Mouse (Mus musculus) cortical plate, adult 2 months (tissue): Measurements from ENCODE around the gene Csf2rb2. TPM values are rescaled to one million over a fixed set of nuclear protein-coding genes. Genes with fewer than 3 reads are reported as not detected.
A peak's percentile ranks its signal among the peaks of the same experiment; 100 is the strongest.
"Not testable (repeated sequence)": the region's sequence is repeated elsewhere in the genome, so short reads cannot be mapped to it uniquely, and the experiment has no call there.

Experiments used
- H3K27ac ChIP-seq: fragments of 200-500 bp; 2 replicates; pipeline ENCODE4 v1.5.1; 2012; ENCODE audit warnings: low read length, control low read depth, inconsistent platforms; ENCODE audit not compliant: insufficient read depth
- H3K4me1 ChIP-seq: fragments of 200-500 bp; 2 replicates; pipeline ENCODE4 v1.6.1; 2011; ENCODE audit warnings: low read length; ENCODE audit not compliant: control insufficient read depth, insufficient read depth
- H3K4me3 ChIP-seq: fragments of 200-500 bp; 2 replicates; pipeline ENCODE4 v1.5.1; 2011; ENCODE audit warnings: mild to moderate bottlenecking, low read length, control low read depth; ENCODE audit not compliant: insufficient read depth
- CTCF ChIP-seq: fragments of 200-500 bp; IDR thresholded peaks from 2 replicates; pipeline ENCODE4 v1.5.1; 2011; ENCODE audit warnings: mild to moderate bottlenecking, control low read depth, low read length; ENCODE audit not compliant: insufficient read depth; ENCODE audit errors: extremely low read depth
- POLR2A ChIP-seq: fragments of 200-500 bp; IDR thresholded peaks from 2 replicates; pipeline ENCODE4 v1.6.1; 2011; ENCODE audit warnings: mild to moderate bottlenecking, low read length, control low read depth; ENCODE audit not compliant: insufficient read depth; ENCODE audit errors: extremely low read depth
- polyA plus RNA-seq: library from polyadenylated mRNA; depleted of rRNA; stranded (reverse); fragments of >200 nt; gene quantifications from 2 replicates; pipeline ENCODE4 v1.2.3, GENCODE M21; 2012

Gene Csf2rb2
- polyA plus RNA-seq, 1 experiment: 0.50 TPM

DNA sequence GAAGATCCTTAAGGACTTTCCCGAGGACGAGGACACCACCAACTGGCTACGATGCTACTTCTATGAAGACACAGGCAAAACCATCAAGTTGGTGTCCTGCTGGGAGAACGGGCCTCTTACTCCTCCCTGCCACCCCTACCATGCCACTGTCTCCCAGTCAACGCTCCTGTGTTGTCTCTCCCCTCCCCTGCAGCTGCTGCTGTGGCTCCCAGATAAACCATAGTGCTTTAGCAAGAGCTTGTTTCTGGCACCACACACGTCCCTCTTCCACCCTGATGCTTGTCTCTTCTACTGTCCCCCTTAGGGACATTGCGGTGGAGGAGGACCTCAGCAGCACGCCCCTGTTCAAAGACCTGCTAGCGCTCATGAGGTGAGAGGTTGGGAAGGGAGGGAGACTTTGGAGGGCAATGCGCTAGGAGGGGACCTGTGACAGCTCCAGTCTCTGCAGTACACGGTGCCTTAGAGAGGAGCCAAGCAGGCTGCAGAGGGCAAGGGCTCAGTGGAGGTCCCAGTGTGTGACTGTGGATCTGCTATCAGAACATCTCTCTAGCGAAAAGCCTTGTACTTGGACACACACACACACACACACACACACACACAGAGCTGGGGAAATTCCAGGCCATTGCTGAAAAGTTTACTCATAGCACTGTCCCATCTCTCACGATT lies 44.7 kb downstream of the Csf2rb2 start:
- H3K4me1 ChIP-seq: no peaks in the 10 kb centered on the region
- H3K27ac ChIP-seq: no peak overlapping the region
- TF ChIP-seq POLR2A: no peak
- no peak for TF ChIP-seq CTCF

DNA sequence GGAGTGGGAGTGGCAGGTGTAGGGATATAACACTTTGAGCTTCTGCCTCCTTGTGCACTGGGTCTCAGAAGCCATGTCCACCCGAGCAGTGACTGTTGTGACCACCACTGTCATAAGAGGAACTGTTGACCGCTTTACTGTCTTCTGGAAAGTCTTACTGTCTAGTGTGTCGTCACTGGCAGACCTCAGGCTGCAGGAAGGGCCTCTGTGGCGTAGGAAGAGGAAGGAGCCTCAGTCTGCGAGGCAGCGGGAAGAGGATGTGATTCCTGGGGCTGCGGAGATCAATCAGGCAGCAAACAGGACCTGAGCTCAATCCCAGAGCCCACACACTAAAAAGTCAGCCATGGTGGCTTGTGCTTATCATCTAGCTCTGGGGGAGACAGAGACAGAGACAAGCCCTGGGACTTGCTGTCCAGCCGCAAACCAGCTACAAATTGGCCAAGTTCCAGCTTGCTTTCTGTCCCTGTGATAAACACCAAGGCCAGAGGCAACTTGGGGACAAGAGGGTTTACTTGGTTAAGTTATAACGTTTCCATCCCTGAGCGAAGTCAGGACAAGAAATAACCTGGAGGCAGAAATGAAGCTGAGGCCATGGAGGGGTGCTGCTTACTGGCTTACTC lies 47.2 kb downstream of the Csf2rb2 start:
- H3K4me3 ChIP-seq: no peak overlapping the region
- TF ChIP-seq CTCF (no peak), POLR2A (no peak)
- no peak overlapping the region for H3K27ac ChIP-seq
- no peaks in the 10 kb centered on the region for H3K4me1 ChIP-seq

More for the DNA sequence above, 44.7 kb downstream of the Csf2rb2 start:
- no peak overlapping the region for H3K4me3 ChIP-seq

DNA sequence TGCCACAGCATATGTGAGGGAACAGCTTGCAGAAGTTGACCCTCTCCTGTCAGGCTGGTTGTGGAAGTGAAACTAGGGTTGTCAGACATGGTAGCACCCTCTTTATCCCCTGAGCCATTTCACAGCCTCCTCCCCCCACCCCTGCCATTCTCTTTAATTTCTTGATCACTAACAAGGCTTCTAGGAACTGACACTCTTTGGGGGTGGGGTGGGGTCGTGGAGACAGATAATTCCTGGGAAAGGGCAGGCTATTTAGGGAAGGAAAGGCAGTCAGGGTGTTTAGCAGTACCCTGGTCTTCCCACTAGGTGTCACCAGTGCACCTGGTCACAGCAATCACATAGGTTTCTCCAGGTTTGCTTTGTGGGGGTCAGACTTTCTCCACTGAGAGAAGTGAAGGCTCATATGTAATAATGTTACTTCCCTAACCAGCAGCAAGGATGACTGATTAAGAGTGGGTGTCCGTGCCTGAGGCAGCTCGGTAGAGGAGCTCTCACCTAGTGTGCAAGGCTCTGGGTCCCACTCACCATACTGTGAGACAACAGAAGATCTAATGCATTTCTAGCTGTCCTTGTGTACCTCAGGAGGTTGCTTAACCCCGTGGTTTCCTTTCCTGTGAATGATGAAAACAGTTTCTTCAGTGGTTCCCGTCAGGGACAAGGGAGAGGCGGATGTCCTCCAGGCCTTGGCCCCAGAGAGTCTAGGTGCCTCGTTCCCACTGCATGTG lies 48.0 kb downstream of the Csf2rb2 start:
- Histone ChIP-seq H3K4me1 (no peaks in the 10 kb centered on the region), H3K4me3 (no peak overlapping the region), H3K27ac (no peak overlapping the region)
- TF ChIP-seq POLR2A: no peak
- peak; percentile 97 for TF ChIP-seq CTCF

DNA sequence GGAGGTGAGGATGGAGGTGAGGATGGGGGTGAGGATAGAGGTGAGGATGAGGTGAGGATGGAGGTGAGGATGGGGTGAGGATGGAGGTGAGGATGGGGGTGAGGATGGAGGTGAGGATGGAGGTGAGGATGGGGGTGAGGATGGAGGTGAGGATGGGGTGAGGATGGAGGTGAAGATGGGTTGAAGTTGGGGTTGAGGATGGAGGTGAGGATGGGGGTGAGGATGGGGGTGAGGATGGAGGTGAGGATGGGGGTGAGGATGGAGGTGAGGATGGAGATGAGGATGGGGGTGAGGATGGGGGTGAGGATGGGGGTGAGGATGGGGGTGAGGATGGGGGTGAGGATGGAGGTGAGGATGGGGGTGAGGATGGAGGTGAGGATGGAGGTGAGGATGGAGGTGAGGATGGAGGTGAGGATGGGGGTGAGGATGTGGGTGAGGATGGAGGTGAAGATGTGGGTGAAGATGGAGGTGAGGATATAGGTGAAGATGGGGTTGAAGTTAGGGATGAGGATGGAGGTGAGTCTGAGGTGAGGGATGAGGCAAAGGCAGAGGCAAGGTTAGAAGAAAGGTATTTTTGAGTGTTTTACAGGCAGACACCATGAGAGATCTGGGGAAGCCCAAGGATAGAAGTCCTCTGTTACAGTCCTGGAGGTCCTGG lies 48.8 kb downstream of the Csf2rb2 start:
- not testable (repeated sequence) for H3K27ac ChIP-seq, H3K4me1 ChIP-seq

DNA sequence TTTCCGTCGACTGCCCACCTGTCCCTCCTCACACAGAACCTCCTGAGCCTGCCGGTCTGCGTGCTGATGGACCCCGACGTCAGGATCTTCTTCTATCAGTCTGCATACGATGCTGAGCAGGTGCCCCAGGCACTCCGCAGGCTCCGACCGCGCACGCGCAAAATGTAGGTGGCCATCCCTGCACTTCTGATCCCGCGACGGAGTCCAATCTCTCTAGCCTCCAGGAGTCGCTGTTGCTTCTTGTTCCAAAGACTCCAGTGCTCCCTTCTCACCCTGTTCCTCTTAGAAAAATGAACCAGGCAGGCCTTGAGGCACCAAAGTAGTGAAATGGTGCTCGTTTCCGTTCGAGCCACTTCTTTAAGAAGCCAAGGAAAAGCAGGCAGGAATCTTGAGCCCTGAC lies 50.8 kb downstream of the Csf2rb2 start:
- H3K27ac ChIP-seq: no peak overlapping the region
- H3K4me3 ChIP-seq: no peak overlapping the region
- peak; percentile 39 for TF ChIP-seq CTCF
- TF ChIP-seq POLR2A: no peak
- no peaks in the 10 kb centered on the region for H3K4me1 ChIP-seq

More for the DNA sequence above, 48.8 kb downstream of the Csf2rb2 start:
- not testable (repeated sequence) for H3K4me3 ChIP-seq

DNA sequence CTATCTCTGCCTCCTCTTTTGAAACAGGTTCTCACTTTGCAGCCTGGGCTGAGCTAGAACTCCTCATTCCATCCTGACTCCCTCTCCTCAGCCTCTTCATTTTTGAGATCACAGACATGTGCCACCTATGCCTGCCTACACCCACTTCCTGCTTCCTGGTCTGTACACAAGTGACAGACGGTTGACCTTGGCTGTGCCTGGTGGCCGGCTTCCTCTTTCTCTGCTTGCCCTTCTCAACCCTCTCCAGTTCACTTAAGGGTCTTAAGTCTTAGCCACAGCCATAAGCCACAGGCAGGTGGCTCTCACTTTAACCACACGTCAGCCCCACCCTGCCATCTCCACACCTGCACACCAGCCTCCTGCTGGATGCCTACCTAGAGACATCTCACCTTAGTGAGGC lies 57.1 kb downstream of the Csf2rb2 start:
- TF ChIP-seq CTCF: no peak
- TF ChIP-seq POLR2A: no peak

DNA sequence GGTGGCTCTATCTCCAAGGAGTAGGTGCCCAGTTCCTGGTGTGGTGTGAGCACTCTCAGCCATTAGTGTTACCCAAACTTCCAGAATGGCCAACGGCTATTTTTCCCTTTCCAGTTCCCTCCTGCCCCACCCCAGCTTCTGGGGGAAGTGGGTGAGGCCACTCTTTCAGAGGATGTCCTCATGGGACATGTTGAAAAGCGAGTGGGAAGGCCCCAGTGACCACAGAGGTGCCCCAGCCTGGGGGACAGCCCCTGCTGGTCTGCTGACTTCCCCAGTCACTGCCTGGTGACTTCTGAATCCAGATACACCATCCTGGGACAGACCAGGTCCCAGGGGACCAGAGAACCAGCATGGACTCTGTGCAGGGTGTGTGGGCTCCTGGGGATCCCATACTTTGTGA lies 57.9 kb downstream of the Csf2rb2 start:
- H3K4me1 ChIP-seq: 0 out of 2 replicates have a peak, but pooled peaks cover 2% of the 10 kb centered on the region
- no peak overlapping the region for H3K4me3 ChIP-seq
- no peak overlapping the region for H3K27ac ChIP-seq
- TF ChIP-seq CTCF (no peak), POLR2A (no peak)

More for the DNA sequence above, 57.1 kb downstream of the Csf2rb2 start:
- 0 out of 2 replicates have a peak, but pooled peaks cover 2% of the 10 kb centered on the region for H3K4me1 ChIP-seq
- no peak overlapping the region for H3K4me3 ChIP-seq
- no peak overlapping the region for H3K27ac ChIP-seq

DNA sequence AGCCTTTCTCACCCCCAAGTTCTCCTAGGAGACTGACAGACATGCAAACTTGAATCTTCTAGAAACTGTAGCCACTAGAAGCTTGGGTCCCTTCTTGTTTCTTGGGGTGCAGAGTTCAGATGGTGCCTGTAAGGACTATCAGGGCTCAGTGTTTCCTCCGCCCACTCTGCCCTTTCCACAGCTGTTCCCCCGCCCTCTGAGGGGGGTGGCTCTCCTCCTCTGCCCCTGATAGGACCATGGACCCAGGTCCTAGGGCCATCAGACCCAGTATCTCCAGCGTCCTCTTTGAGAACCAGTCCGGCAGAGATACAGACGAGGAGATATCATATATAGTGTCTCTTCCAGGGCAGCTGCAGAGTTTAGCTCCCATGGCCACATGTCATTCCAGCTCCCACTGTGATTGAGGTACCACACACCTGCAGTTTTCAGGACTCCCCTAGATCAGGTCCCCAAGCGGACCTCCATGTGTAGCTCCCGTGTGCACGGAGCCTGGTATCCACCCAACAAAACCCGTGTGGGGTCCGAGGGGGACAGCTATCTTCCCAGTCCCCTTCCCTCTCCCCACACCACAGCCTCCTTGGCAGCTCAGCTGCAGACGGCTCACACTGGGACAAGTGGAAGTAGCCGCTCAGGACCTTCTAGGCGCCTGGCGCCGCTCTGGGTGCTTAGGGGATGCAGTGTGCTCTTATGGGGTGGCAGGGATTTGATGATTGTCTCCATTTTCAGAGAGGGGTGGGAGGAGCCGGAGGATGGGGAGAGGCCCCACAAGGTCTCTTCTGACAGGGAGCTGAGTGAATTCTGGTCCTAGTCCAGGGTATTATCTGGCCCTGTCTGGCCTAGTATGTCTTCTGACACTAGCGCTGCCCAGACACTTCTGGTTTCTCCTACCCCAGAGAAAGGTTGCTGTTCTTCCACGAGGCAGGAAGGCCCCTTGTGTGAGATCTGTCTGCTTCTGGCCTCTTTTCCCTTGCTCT lies 59.1 kb downstream of the Csf2rb2 start:
- Histone ChIP-seq H3K4me3 (no peak overlapping the region), H3K27ac (no peak overlapping the region), H3K4me1 (0 out of 2 replicates have a peak, but pooled peaks cover 2% of the 10 kb centered on the region)
- TF ChIP-seq CTCF (no peak), POLR2A (no peak)
